Mouse (Mus musculus): ENCODE measurements around the gene Mmp24. TPM values are rescaled to one million over a fixed set of nuclear protein-coding genes. Genes with fewer than 3 reads are reported as not detected.

Mmp24 gene
- total RNA-seq, 2 experiments from 2014 or later, result 42.0 to 46.5 TPM

- no peak for DNase-seq
Observed at GRCm38 (mm10) chr2:155862573-155863300, 87.6 kb downstream of the Mmp24 start.

DNA sequence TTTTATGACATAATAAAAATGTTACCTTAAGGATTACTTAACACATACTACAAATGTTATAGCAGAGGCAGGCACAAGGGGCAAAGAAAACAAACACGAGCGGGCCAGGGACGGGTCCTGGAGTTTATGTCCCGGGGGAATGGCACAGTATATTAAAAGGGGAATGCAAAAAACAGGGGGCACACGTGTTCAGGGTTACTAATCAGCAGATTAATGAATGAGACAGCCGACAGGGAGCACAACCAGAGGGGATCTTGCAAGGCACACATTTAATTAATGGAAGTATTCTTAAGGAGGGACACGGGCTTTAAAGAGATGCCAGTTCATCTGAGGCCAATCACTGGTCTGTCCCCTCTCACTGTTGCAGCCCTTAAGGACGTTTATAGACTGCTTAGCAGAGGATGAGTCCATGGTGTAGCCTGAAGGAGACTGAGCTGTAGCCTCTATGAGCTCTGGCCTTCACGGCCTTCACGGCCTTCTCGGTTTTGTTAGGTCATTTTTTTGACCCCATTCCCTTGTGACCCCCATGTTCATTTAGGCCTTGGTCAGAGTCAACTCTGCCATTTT lies 88.2 kb downstream of the Mmp24 start:
- DNase-seq, result no peak

Other genes starting within 250 kb of the Mmp24 start
- gene Gss, start 182.5 kb upstream of the Mmp24 start, total RNA-seq (2021), result 10 to 100 TPM; 24.7 to 26.9 TPM
- 1 to 10 TPM; 3.3 to 5.3 TPM for gene Myh7b, start 164.1 kb upstream of the Mmp24 start, total RNA-seq (2021)
- 100 to 1,000 TPM; 154 to 160 TPM for gene Trpc4ap, start 83.0 kb upstream of the Mmp24 start, total RNA-seq (2021)
- gene Edem2, start 45.9 kb upstream of the Mmp24 start, total RNA-seq (2021), result 10 to 100 TPM; 21.7 to 25.0 TPM
- gene Gm17581, start 39.5 kb upstream of the Mmp24 start, total RNA-seq (2021), result not detected
- 1 to 10 TPM in 1 of 2 experiments, under 1 TPM in 1; 0.63 to 1.3 TPM for gene Procr, start 24.2 kb upstream of the Mmp24 start, total RNA-seq (2021)
- gene BC029722, start 44.1 kb downstream of the Mmp24 start, total RNA-seq (2021), result 10 to 100 TPM; 51.4 to 57.4 TPM
- 10 to 100 TPM; 65.8 to 74.3 TPM for gene Eif6, start 51.6 kb downstream of the Mmp24 start, total RNA-seq (2021)
- not detected for gene Fam83c, start 59.5 kb downstream of the Mmp24 start, total RNA-seq (2021)
- 10 to 100 TPM; 76.9 to 81.8 TPM for gene Uqcc1, start 155.0 kb downstream of the Mmp24 start, total RNA-seq (2021)
- not detected for gene Gm15557, start 165.4 kb downstream of the Mmp24 start, total RNA-seq (2021)
- gene Gdf5, start 170.0 kb downstream of the Mmp24 start, total RNA-seq (2021), result not detected
- 10 to 100 TPM; 20.1 to 21.5 TPM for gene Cep250, start 181.1 kb downstream of the Mmp24 start, total RNA-seq (2021)
- gene 6430550D23Rik, start 232.6 kb downstream of the Mmp24 start, total RNA-seq (2021), result 1 to 10 TPM; 1.6 to 2.0 TPM
- gene Ergic3, start 232.7 kb downstream of the Mmp24 start, total RNA-seq (2021), result 100 to 1,000 TPM; 181 to 202 TPM

All from layer of hippocampus, postnatal 36 days (tissue).